Mouse (Mus musculus) embryo, embryonic 10 days (tissue): ENCODE data around the gene Hist1h4a.
"Not testable (repeated sequence)": the region's sequence is repeated elsewhere in the genome, so short reads cannot be mapped to it uniquely, and the experiment has no call there.

Experiments used
- DNase-seq: peaks from one replicate; pipeline ENCODE4 v3.0.0-alpha.2; 2015; ENCODE audit warnings: low spot score

Gene Hist1h4a

DNA sequence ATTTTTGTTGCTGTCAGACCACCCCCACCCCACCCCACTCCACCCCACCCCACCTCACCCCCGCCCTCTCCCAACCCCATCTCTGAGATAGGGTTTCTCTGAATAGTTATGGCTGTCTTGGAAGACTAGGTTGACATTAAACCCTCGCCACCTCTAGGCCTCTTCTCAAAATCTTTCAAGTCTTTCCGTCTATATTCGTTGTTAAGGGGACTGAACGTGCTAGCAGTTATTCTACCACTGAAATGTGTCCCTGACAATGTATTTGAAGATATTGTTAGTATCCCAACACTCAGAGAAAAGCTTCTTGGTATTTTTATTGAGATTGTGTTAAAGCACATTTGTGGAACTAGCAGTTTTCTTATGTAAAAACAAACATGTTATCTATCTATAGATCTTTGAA lies 20.1 kb downstream of the Hist1h4a start:
- DNase-seq = no peak

DNA sequence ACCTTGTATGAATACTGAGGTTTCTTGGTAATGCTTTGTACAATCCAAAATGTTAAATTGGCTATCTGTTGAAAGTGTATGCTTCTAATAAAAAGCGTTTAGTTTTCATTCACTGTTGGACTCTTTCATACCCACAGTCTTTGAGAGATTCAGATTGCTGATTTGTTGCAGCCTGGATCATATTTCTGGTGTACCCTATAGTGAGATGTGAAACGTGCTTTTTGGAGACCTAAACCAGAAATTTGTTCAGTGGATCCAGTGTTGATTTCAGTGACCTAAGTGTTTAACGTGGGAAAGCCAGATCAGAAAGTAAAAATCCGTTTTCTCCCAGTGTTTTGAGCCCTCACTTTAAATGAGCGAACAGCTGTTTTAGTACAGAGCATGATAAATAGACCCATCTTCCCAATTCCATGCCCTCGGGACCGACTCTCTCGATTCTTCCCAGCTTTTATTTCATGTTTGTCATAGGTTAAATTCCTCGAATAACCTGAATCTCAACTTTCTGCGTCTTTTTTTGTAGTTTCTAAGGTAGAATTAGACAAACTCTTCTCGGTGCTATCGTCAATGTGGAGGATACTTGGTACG lies 20.7 kb downstream of the Hist1h4a start:
- no peak for DNase-seq

DNA sequence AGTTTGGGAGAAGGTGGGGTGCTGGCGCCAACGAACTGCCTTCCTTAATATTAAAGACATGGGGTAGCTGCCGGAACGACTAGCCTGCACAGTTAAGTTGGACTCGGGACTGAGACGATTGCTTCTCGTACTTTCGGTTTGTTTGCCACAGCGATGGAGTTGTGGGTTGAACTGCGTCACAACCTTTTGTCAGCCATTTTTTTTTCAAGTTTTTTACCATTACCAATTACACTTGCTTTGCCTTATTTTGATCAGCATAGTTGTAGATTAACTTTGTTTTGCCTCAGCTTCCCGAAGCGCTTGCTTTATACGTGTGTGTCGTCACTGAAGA lies 21.1 kb downstream of the Hist1h4a start:
- DNase-seq = no peak

DNA sequence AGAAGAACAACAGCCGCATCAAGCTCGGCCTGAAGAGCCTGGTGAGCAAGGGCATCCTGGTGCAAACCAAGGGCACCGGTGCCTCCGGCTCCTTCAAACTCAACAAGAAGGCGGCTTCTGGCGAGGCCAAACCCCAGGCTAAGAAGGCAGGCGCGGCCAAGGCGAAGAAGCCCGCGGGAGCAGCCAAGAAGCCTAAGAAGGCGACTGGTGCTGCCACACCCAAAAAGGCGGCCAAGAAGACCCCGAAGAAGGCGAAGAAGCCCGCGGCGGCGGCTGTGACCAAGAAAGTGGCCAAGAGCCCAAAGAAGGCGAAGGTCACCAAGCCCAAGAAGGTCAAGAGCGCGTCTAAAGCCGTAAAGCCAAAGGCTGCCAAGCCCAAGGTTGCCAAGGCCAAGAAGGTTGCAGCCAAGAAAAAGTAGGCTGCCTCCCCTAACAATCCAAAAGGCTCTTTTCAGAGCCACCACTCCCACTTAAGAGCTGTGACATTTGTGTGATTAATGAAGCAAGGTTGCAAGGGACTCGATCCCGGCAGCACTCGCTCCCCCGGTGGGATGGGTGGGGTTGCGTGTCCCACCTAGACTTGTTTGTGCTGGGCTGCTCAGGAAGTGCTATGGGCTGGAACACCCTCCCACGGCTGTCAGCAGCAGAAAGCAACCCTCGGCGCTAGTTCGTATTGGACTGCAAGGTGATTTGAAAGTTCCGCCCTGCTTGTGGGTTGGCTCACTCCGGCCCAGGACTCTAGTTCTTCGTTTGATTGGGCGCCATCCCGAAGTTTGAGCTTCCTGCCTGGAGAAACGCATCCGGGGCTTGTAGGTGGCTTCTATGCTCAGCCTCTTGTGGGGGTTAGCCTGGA lies 21.7 kb downstream of the Hist1h4a start:
- DNase-seq = peak; percentile 94

DNA sequence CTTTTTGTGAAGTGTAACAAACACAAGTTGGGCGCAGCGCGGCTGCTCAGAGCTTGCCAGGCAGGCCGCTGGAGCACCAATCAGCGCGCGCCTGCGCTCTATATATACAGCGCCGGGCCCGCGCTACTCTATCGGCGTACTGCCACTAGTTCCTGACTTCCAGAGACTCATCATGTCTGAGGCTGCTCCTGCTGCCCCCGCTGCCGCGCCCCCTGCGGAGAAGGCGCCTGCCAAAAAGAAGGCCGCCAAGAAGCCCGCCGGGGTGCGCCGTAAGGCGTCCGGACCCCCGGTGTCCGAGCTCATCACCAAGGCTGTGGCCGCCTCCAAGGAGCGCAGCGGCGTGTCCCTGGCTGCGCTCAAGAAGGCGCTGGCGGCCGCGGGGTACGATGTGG lies 22.4 kb downstream of the Hist1h4a start, which contains the start of gene Hist1h1c:
Gene Hist1h1c (plus strand): TSS at position 132 of the 392 bp plus-strand sequence.
- peak; percentile 91 for DNase-seq

DNA sequence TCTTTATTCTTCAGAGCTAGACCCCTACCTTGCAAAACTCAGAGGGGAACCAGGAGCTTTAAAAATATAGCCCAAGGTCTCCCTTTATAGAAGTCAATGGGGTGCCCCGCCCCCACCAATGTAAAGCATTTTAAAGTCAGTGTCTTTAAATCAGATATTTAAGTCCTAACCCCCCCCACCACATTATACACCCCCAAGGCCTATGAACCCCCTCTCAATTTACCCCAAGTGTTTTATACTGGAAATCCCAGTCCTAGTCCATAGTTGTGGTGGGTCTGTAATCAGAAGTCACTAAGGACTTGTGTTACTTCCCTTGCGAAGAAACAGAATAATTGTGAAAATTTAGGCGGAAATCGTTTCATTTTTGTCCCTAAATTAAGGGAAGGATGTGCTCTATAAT lies 23.0 kb downstream of the Hist1h4a start:
- DNase-seq = no peak

DNA sequence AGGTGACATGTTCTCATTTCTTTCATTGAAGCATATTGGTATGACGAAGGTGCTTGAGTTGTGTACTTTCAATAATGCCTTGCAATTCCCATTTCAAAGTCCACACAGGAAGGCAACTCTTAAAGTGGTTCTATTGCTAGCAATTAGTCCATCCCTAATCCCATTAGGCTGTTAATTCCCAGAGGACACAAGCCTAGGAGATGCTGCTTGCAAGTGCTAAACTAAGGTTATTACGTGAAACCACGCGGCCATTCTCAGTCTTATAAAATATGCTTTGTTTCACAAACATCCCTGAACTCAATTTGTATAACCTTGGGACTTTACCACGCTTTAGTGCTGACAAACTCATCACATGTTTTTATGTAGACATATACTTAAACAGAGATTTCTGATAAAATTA lies 23.9 kb downstream of the Hist1h4a start:
- DNase-seq = no peak

DNA sequence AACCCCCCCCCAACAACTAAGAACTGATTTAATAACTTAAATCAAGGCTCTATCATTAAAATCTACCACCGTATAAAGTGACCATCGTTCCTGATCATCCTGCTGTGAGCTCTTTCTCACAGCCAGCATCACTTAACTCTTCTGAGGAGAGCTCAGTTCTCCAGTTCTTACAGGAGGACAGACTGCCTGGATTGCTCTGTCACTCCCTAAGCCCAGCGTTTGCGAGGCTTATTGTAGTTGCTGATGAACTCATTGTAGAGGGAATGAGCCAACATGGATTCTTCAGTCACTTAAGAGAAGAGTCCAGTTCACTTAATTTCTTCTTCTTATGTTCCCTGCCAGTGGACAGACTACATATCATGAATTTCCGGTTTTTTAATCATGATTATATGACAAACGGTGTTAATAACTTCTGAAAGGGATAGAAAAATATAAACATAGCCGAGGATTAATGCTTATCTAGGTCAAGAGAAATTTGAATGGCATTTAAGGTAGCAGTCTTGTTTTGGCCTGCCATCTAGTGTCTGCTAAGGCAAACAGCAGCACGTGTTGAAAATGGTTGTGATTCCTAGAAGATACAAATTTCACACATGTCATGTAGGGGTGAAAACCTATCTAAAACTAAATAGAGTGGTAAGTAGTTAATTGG lies 28.8 kb downstream of the Hist1h4a start:
- DNase-seq = peak; percentile 73

DNA sequence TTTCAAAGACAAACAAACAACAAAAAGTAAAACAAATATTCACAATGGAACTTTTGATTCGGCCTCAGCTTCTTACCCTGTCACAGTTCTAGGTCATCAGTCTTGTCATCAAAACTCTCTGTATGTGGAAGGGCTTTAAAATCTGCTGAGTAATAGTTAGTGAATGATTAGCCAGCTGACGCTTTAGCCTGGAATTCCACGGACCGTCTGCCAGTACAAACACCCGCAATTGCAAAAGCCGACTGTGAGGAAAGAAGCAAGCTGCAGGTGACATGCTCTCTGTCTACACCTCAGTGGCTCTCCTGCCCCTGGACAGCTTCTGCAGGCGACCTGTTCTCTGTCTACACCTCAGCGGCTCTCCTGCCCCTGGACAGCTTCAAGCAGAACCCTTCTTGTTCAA lies 30.6 kb downstream of the Hist1h4a start:
- peak; percentile 21 for DNase-seq

DNA sequence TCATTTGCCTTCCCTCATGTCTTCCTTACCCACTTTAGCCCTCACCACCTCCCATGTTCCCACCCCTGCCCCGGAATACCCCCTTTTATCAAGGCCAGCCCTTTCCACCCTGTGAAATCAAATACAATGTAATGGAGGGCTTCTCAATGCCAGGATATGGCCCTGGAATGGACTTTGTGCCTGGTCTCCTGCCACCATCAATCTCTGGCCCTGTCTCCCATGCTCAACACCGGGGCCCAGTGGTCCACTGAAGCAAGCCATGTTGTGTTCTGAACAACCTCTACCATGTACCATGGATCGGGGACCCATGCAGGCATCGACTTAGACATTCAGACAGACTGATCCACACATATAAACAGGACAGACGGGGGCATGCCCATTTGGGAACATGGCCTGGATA lies 31.3 kb downstream of the Hist1h4a start:
- no peak for DNase-seq

DNA sequence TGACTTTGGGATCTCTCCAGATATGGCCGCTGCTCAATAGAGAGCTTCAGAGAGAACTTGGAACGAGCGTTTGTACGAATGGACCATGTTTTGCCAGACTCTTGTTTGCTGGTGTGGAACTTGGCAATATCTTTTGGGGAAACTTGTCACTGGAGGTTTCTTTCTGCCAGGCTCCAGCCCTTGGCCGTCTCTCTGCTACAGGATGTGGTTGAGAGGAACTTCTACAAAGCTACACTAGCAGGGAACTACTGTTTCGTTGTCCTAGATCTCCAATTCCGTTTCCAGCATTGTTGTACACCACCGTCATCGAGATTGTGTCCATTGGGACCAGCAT lies 31.9 kb downstream of the Hist1h4a start:
- no peak for DNase-seq

DNA sequence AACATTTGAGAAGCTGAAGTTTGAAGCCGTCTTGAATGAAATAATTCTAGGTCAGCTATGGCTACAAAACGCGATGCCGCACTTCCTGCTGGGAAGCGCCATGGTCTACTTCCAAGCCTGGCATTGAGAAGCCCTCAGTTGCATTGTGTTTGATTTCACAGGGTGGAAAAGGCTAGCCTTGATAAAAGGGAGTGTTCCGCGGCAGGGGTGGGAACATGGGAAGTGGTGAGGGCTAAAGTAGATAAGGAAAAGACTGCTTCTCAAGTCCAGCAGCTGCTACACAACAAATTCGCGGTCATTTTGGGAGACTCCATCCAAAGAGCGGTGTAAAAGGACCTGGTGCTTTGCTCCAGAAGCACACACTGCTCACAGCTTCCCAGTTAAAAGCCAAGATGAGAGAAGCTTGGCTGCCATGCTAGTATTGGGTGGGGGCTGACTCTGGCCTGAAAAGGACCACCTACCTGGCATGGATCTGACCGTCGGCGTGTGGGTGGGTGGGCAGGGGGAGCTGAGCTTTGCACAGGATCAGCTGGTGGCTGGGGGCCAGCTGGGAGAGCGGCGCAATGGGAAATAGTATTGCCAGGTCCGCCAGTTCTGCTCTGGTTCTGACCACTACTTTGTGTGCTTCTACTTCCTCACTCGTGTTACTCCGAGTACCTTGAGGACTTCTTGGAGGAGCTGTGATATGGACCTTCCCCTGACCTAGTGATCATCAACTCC lies 32.4 kb downstream of the Hist1h4a start:
- DNase-seq = no peak

DNA sequence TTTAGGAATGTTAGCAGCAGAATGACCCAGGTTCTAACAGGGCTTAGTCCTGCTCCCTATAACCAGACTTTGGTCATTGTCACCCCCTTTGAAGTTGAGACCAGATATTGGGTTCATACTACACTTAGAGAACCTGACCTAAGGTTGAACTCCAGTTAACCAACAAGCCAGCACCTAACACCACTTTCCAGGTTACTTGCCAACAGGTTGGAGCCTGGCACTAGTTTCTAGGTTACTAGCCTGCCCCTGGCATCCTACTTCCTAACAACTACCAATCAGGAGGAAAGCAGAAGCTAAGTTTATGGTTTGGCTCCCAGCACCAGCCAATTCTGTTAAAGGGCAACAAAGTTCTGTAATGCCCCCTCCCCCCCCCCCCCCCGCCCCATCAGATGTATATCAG lies 35.8 kb downstream of the Hist1h4a start:
- no peak for DNase-seq

DNA sequence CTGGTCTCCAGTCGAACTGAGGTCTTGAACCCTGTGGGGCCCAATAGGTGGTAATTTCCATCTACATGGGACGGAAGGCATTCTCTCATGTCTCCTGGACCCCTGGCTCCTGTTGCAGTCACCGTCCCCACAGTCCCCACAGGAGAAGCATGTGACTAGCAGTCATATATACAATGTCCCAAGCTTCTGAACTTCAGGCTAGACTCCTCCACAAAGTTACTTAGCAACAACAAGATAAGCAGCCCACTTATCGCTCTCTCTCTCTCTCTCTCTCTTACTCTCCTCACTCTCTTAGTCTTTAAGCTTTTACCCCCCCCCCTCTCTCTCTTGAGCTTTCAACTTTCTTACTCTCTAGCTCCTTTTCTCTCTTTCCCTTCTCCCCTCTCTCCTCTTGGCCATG lies 36.8 kb downstream of the Hist1h4a start:
- no peak for DNase-seq

DNA sequence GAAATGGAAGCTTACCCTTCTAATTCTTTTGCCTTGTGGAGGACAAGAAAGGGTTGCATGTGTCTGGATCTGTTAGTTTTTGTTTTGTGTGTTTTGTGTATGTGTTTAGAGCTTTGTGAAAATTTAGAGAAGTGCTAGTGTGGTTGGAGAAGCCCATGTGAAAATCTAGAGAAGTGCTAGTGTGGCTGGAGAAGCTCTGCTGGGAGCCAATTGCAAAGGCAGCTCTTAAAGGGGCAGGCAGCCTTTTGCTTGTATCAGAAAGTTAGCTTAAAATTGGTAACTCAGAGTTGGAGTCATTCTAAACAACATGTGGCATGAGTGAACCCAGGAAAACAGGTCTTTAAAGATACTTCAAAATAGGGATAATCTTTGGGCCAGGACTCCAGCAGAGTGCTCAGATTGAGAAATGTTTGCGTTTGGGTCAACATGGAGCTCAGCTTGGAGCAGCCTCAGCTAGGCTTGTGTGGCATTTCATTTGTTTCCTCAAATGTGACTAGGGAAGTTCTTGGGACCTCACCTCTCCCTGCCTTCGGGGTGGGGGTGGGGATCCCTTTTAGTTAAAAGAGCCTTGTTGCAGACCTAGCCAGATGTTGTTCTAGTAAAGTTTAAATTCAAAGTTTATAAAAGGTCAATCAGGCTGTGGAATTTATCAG lies 43.3 kb downstream of the Hist1h4a start:
- not testable (repeated sequence) for DNase-seq

DNA sequence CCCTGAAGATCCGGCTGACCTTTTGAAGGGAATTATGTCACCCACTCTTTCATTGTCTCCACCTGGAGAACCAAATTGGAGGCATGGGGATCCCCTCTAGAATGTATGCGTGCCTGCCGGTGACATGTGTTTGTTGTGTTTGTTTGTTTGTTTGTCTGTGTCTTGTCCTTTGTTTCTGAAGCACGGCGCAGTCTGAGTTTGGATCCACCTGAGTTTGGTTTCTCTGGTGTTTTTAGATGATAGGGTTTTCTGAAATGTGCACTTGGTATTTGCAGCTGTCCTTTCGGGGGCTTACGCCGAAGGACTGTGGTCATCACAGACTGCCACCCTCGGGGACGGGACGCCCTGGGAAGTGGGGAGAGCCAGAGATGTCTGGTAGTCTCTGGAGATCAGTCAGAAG lies 43.9 kb downstream of the Hist1h4a start:
- DNase-seq = no peak

DNA sequence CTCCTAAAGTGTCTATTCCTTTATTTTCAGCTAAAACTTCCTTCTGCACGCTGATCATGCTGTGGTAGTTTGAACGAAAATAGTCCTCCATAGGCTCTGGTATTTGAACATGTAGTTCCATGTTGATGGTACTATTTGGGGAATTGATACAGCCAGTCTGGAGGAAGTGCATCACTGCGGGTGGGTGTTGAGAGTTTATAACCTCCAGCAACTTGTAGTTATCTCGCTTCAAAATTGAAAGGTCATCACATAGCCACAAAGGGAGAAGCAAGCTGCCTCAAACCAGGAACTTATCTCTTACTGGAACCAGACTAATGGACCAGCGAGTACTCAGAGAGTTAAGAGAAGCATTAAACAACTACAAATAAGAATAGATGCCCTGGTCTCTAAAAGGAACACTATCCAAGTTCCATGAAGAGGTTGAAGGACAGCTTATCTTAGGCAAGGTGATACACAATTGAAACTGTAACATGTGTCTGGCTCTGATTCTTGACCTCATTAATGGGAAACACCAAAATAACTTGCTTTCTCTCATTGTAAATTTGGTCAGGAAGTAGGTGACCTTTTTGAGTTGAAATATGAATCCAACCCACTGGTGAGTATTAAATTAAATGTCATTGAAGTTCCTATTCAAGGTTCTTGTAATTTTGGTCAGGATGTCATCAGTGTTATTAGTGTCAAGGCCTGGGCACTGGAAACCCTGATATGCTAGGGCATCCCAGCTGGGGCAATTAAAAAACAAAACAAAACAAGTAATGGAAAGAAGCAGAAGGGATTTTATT lies 44.6 kb downstream of the Hist1h4a start:
- no peak for DNase-seq
